Mouse (Mus musculus) heart, postnatal 25 days (tissue): ENCODE results near the gene Bbs12. TPM values are rescaled to one million over a fixed set of nuclear protein-coding genes. Genes with fewer than 3 reads are reported as not detected.

Experiments
- DNase-seq: peaks from one replicate; pipeline ENCODE4 v3.0.0; 2022; ENCODE audit warnings: low spot score
- intact Hi-C: fragments of 180-260 bp; cut with DNase I; formaldehyde crosslinking; loops from one replicate; pipeline ENCODE4 v1.15.1; 2025
- total RNA-seq, 2 experiments: library from RNA; stranded (reverse); gene quantifications; 2 replicates each; pipeline ENCODE4 v1.2.3; 2021

The Bbs12 gene
- total RNA-seq, result 1 to 10 TPM in 1 of 2 experiments, under 1 TPM in 1; 0.95 to 1.1 TPM

DNA sequence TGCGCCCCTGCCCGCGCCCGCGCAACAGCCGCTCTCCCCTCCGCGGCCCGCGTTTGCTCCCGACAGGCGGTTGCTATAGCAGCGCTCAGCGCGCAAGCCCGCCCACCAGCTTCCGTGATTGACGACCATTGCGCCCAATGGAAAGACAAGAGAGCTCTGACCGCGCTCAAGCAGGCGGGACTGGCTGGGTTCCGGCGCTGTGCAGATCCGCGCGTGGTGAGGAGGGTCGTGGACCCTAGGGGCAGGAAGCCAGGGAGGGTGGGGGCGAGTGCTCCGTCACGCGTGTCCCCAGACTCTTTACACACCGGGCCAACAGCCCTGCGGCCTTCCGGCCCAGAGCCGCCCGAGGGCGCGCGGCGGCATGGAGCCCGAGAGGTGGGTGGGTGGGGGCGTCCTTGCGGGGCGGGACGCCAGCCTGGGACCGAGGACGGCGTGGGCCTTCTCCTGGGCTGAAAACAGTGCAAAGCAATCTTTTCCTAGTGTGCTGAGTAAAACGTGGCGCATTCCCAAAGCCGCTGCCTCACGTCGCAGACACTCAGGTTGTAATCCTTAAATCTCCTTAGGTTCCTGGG is at the start of gene Bbs12, which contains the start of gene Cetn4:
TSS of gene Bbs12 (plus strand) at position 185 of the 572 bp plus-strand sequence.
TSS of gene Cetn4 (minus strand) at position 339 of the 572 bp plus-strand sequence.
- intact Hi-C loops, result no loop called here
- peak; percentile 90 for DNase-seq

GRCm38 (mm10) chr3:37268338-37268737 is 44.0 kb upstream of the Bbs12 start:
- DNase-seq, result no peak
- intact Hi-C loops, result no loop called here

DNA sequence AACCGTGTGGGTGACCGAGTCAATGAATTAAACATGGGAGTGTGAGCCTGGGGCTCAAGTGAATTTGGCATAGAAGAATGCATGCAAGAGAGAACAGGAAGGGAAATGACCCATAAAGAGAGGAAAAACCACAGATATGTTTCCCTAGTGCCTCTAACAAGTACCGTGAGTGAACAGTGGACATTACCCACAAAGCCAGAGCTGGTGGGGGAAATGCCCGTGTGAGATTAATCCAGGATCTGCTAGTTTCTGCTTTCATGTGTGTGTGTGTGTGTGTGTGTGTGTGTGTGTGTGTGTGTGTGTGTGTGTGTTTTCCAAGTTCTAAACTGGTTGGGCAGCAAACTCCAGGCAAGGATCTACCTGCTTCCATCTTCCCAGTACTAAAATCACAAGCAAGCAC is 42.4 kb upstream of the Bbs12 start:
- DNase-seq, result no peak
- intact Hi-C loops, result no loop called here

GRCm38 (mm10) chr3:37271209-37271608 is 41.1 kb upstream of the Bbs12 start:
- DNase-seq, result no peak
- intact Hi-C loops, result no loop called here

DNA sequence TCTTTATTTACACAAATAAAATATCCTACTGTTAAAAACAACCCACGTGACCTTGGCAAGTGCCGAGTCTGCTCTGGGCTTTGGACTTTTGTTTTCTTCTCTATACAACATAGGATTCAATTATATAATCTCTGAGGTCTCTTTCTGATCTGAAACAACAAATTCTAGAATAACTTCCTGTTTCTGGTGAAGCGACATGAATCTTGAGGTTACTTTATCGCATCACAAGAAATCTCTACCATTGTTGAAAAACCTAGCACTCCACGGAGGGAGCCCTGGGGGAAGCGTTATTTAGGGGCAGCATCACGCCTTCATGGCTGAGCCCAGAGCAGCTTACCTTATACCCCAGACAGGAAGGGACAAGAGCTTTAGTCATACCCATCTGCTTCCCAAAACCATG is 39.3 kb upstream of the Bbs12 start:
- no peak for DNase-seq
- intact Hi-C loops, result no loop called here

DNA sequence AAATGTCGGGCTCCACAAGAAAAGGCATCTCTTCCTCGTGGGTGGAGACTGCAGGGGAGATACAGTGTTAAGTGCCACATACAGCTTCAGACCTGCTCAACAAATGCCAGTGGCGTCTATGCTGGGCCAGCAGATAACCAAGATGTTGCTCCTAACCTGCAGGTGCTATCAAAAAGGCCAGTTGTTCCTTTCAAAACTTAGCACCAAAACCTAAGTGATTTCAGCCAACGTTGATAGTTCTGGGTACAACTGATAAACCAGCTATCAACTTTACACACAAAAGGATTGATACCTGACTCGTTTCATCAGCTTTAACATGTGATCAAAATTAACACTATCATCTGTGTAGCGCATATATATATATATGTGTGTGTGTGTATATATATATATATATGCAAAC is 37.7 kb upstream of the Bbs12 start:
- intact Hi-C loops, result no loop called here
- DNase-seq, result no peak

GRCm38 (mm10) chr3:37280221-37280620 is 32.1 kb upstream of the Bbs12 start:
- DNase-seq, result no peak
- intact Hi-C loops, result no loop called here

GRCm38 (mm10) chr3:37280871-37281270 is 31.5 kb upstream of the Bbs12 start:
- no peak for DNase-seq
- intact Hi-C loops, result no loop called here

GRCm38 (mm10) chr3:37282299-37282922 is 29.9 kb upstream of the Bbs12 start:
- intact Hi-C loops, result no loop called here
- DNase-seq, result no peak

GRCm38 (mm10) chr3:37283234-37283633 is 29.1 kb upstream of the Bbs12 start:
- intact Hi-C loops, result no loop called here
- DNase-seq, result no peak

- DNase-seq, result no peak
- intact Hi-C loops, result no loop called here
Measured at GRCm38 (mm10) chr3:37289237-37289636, 23.1 kb upstream of the Bbs12 start.

GRCm38 (mm10) chr3:37290881-37291541 is 21.3 kb upstream of the Bbs12 start:
- no peak for DNase-seq
- intact Hi-C loops, result no loop called here

- no peak for DNase-seq
- intact Hi-C loops, result no loop called here
Measured at GRCm38 (mm10) chr3:37291929-37292328, 20.4 kb upstream of the Bbs12 start.

- DNase-seq, result no peak
- intact Hi-C loops, result no loop called here
Measured at GRCm38 (mm10) chr3:37292654-37293053, 19.7 kb upstream of the Bbs12 start.

GRCm38 (mm10) chr3:37299470-37299869 is 12.9 kb upstream of the Bbs12 start:
- intact Hi-C loops, result no loop called here
- DNase-seq, result no peak

GRCm38 (mm10) chr3:37302685-37303084 is 9.7 kb upstream of the Bbs12 start:
- DNase-seq, result no peak
- intact Hi-C loops, result no loop called here

- no peak for DNase-seq
- intact Hi-C loops, result no loop called here
Measured at GRCm38 (mm10) chr3:37303392-37304139, 8.8 kb upstream of the Bbs12 start.

GRCm38 (mm10) chr3:37311897-37312369 is 421 bp upstream of the Bbs12 start:
- intact Hi-C loops, result no loop called here

GRCm38 (mm10) chr3:37313371-37313770 is 1.0 kb downstream of the Bbs12 start:
- intact Hi-C loops, result no loop called here
- no peak for DNase-seq

More at GRCm38 (mm10) chr3:37311897-37312369, 421 bp upstream of the Bbs12 start:
- DNase-seq, result no peak

DNA sequence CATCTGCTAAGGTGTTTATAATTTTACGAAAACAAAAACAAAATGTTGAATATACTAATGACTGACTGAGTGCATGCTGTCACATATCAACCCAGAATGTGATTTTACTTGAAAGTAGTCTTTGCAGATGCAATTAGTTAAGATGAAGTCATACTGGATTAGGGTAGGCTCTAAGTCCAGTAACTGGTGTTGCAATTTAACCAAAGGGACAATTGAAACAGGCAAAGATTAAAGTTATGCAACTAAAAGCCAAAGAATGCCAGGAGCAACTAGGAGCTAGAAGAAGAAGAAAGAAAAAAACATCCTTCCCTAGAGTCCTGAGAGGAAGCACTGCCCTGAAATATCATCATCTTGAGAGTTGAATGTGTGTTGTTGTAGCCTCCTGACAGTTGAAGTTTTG is 3.9 kb downstream of the Bbs12 start:
- DNase-seq, result no peak
- intact Hi-C loops, result no loop called here
